Mouse (Mus musculus) MEL (cell line): ENCODE results near the gene Abcc3. TPM values are rescaled to one million over a fixed set of nuclear protein-coding genes. Genes with fewer than 3 reads are reported as not detected.

Experiments used
- DNase-seq: peaks from one replicate; pipeline ENCODE4 v3.0.0; 2011; ENCODE audit warnings: low read depth, low spot score
- H3K27ac ChIP-seq: 2 replicates; pipeline ENCODE4 v1.5.1; 2012; ENCODE audit warnings: low read depth, mild to moderate bottlenecking, control low read depth, low read length, moderate library complexity; ENCODE audit not compliant: control insufficient read depth
- H3K27me3 ChIP-seq, 2 experiments: fragments of 150-350 bp in 1 of 2; sonication (generic) in 1 of 2; 2 replicates each; pipeline ENCODE4 v1.6.1; 2012; ENCODE audit warnings: low read length in 2 of 2, mild to moderate bottlenecking in 2 of 2, improper control_type of control experiment in 1 of 2, moderate library complexity in 1 of 2; ENCODE audit not compliant: insufficient read depth in 2 of 2, control insufficient read depth in 1 of 2
- H3K36me3 ChIP-seq, 2 experiments: 2 replicates each; pipeline ENCODE4 v1.6.1; 2012 to 2014; ENCODE audit warnings: low read length in 2 of 2, improper control_type of control experiment in 1 of 2, inconsistent platforms in 1 of 2, mild to moderate bottlenecking in 1 of 2; ENCODE audit not compliant: insufficient read depth in 2 of 2, control insufficient read depth in 1 of 2
- H3K4me1 ChIP-seq, 2 experiments: fragments of 150-350 bp in 1 of 2; sonication (generic) in 1 of 2; 2 replicates each; pipeline ENCODE4 v1.6.1; 2012; ENCODE audit warnings: low read length in 2 of 2, improper control_type of control experiment in 1 of 2, mild to moderate bottlenecking in 1 of 2; ENCODE audit not compliant: insufficient read depth in 2 of 2, control insufficient read depth in 1 of 2
- H3K4me3 ChIP-seq, 2 experiments: fragments of 150-350 bp in 1 of 2; sonication (generic) in 1 of 2; 2 replicates each; pipeline ENCODE4 v1.5.1; 2012; ENCODE audit warnings: low read depth in 2 of 2, low read length in 2 of 2, mild to moderate bottlenecking in 2 of 2, moderate library complexity in 2 of 2, control low read depth in 1 of 2, improper control_type of control experiment in 1 of 2; ENCODE audit not compliant: control insufficient read depth in 1 of 2, insufficient read depth in 1 of 2
- H3K79me2 ChIP-seq: 2 replicates; pipeline ENCODE4 v1.6.1; 2012; ENCODE audit warnings: mild to moderate bottlenecking, low read length, moderate library complexity; ENCODE audit not compliant: control insufficient read depth, poor library complexity, insufficient read depth
- H3K9ac ChIP-seq: 2 replicates; pipeline ENCODE4 v1.6.1; 2012; ENCODE audit warnings: low read depth, mild to moderate bottlenecking, control low read depth, low read length, moderate library complexity; ENCODE audit not compliant: control insufficient read depth, poor library complexity, severe bottlenecking
- H3K9me3 ChIP-seq: fragments of 150-350 bp; sonication (generic); replicated peaks from 2 replicates; pipeline ENCODE4 v1.6.1; 2012; ENCODE audit warnings: mild to moderate bottlenecking, low read length, improper control_type of control experiment, moderate library complexity; ENCODE audit not compliant: insufficient read depth
- CHD1 ChIP-seq: IDR thresholded peaks from 2 replicates; pipeline ENCODE4 v1.6.1; 2012; ENCODE audit warnings: low read depth, mild to moderate bottlenecking, inconsistent platforms, low read length, improper control_type of control experiment
- CHD2 ChIP-seq: IDR thresholded peaks from 2 replicates; pipeline ENCODE4 v1.6.1; 2011; ENCODE audit warnings: low read length, improper control_type of control experiment
- CTCF ChIP-seq, 3 experiments: IDR thresholded peaks in 2 of 3; conservative IDR thresholded peaks in 1 of 3; 2 replicates each; pipeline ENCODE4 v1.5.1; 2011 to 2012; ENCODE audit warnings: low read length in 3 of 3, low read depth in 2 of 3, mild to moderate bottlenecking in 2 of 3, improper control_type of control experiment in 1 of 3, inconsistent platforms in 1 of 3, mixed read lengths in 1 of 3, moderate library complexity in 1 of 3; ENCODE audit not compliant: control insufficient read depth in 1 of 3, insufficient read depth in 1 of 3, poor library complexity in 1 of 3, severe bottlenecking in 1 of 3
- E2F4 ChIP-seq: IDR thresholded peaks from 2 replicates; pipeline ENCODE4 v1.6.1; 2011; ENCODE audit warnings: low read depth, low read length, improper control_type of control experiment, borderline replicate concordance
- ETS1 ChIP-seq: IDR thresholded peaks from 2 replicates; pipeline ENCODE4 v1.6.1; 2012; ENCODE audit warnings: low read depth, mild to moderate bottlenecking, inconsistent platforms, low read length, improper control_type of control experiment, moderate library complexity
- GABPA ChIP-seq: IDR thresholded peaks from 2 replicates; pipeline ENCODE4 v1.6.1; 2012; ENCODE audit warnings: low read depth, mild to moderate bottlenecking, inconsistent platforms, low read length, improper control_type of control experiment, moderate library complexity
- MAZ ChIP-seq: IDR thresholded peaks from 2 replicates; pipeline ENCODE4 v1.6.1; 2012; ENCODE audit warnings: low read depth, mild to moderate bottlenecking, inconsistent platforms, low read length, improper control_type of control experiment
- MXI1 ChIP-seq: IDR thresholded peaks from 2 replicates; pipeline ENCODE4 v1.6.1; 2011; ENCODE audit warnings: mild to moderate bottlenecking, low read depth, low read length, improper control_type of control experiment
- MYB ChIP-seq: IDR thresholded peaks from 2 replicates; pipeline ENCODE4 v1.6.1; 2011; ENCODE audit warnings: mild to moderate bottlenecking, low read depth, low read length, improper control_type of control experiment
- NELFE ChIP-seq: IDR thresholded peaks from 2 replicates; pipeline ENCODE4 v1.6.1; 2011; ENCODE audit warnings: low read depth, low read length, improper control_type of control experiment
- POLR2A ChIP-seq, 2 experiments: IDR thresholded peaks; 2 replicates each; pipeline ENCODE4 v1.6.1; 2011 to 2012; ENCODE audit warnings: low read length in 2 of 2, mild to moderate bottlenecking in 2 of 2, control low read depth in 1 of 2, improper control_type of control experiment in 1 of 2, low read depth in 1 of 2, moderate library complexity in 1 of 2; ENCODE audit not compliant: control insufficient read depth in 1 of 2, insufficient read depth in 1 of 2, poor library complexity in 1 of 2
- POLR2AphosphoS2 ChIP-seq: IDR thresholded peaks from 2 replicates; pipeline ENCODE4 v1.6.1; 2011; ENCODE audit warnings: low read length, improper control_type of control experiment
- RCOR1 ChIP-seq: IDR thresholded peaks from 2 replicates; pipeline ENCODE4 v1.6.1; 2012; ENCODE audit warnings: low read depth, mild to moderate bottlenecking, inconsistent platforms, low read length, improper control_type of control experiment
- SMC3 ChIP-seq: IDR thresholded peaks from 2 replicates; pipeline ENCODE4 v1.6.1; 2011; ENCODE audit warnings: low read depth, low read length, improper control_type of control experiment
- TCF12 ChIP-seq: IDR thresholded peaks from 2 replicates; pipeline ENCODE4 v1.6.1; 2014; ENCODE audit warnings: low read depth, mild to moderate bottlenecking, inconsistent platforms, low read length, improper control_type of control experiment, moderate library complexity
- UBTF ChIP-seq: IDR thresholded peaks from 2 replicates; pipeline ENCODE4 v1.6.1; 2012; ENCODE audit warnings: low read depth, mild to moderate bottlenecking, inconsistent platforms, low read length, improper control_type of control experiment, moderate library complexity, borderline replicate concordance; ENCODE audit not compliant: insufficient read depth
- ZKSCAN1 ChIP-seq: IDR thresholded peaks from 2 replicates; pipeline ENCODE4 v1.6.1; 2012; ENCODE audit warnings: low read depth, mild to moderate bottlenecking, inconsistent platforms, low read length, improper control_type of control experiment, moderate library complexity
- ZMIZ1 ChIP-seq: IDR thresholded peaks from 2 replicates; pipeline ENCODE4 v1.6.1; 2012; ENCODE audit warnings: low read depth, mild to moderate bottlenecking, inconsistent platforms, low read length, improper control_type of control experiment, moderate library complexity
- ZNF384 ChIP-seq: IDR thresholded peaks from 2 replicates; pipeline ENCODE4 v1.6.1; 2012; ENCODE audit warnings: low read depth, mild to moderate bottlenecking, inconsistent platforms, low read length, improper control_type of control experiment
- polyA plus RNA-seq, 2 experiments: library from polyadenylated mRNA; stranded (reverse) in 1 of 2; unstranded in 1 of 2; fragments of >175 nt in 1 of 2; fragments of >200 nt in 1 of 2; gene quantifications; 2 replicates each; pipeline versions ENCODE4 v1.2.1 to v1.2.4; 2012; ENCODE audit warnings: low replicate concordance in 2 of 2, low read depth in 1 of 2; ENCODE audit not compliant: insufficient read length in 2 of 2, insufficient read depth in 1 of 2, missing spikeins in 1 of 2
- total RNA-seq: library from RNA; depleted of rRNA; stranded (reverse); fragments of 300-350 nt; gene quantifications from 2 replicates; pipeline ENCODE4 v1.2.3, GENCODE M21; 2012

The Abcc3 gene
- total and polyA plus RNA-seq, 3 experiments: 0.27 to 0.29 TPM; not detected in 1

- no peak for DNase-seq
- Histone ChIP-seq H3K27me3 (no peaks in the 10 kb centered on the region; a peak in 1 of 4 replicates), H3K79me2 (no peaks in the 10 kb centered on the region), H3K27ac (no peak overlapping the region), H3K9ac (no peak overlapping the region), H3K4me1 (peaks cover 2 to 21% of the 10 kb centered on the region in 2 experiments), H3K4me3 (no peak overlapping the region), H3K36me3 (peaks cover 0 to 15% of the 10 kb centered on the region in 2 experiments; a peak in 2 of 4 replicates), H3K9me3 (no peaks in the 10 kb centered on the region)
- TF ChIP-seq POLR2AphosphoS2 (no peak), ZKSCAN1 (no peak), TCF12 (no peak), ZNF384 (no peak), GABPA (no peak), MYB (no peak), MXI1 (no peak), CHD2 (no peak), UBTF (no peak), CTCF (IDR thresholded peaks at IDR 0.05 in 2 of 3, conservative IDR thresholded peaks at IDR 0.05 in 1 of 3; ENCODE audit: control insufficient read depth in 1 of 3, insufficient read depth in 1 of 3, low read depth in 2 of 3, low read length in 3 of 3, poor library complexity in 1 of 3, severe bottlenecking in 1 of 3) (no peak), CHD1 (no peak), MAZ (no peak), ZMIZ1 (no peak), NELFE (no peak)
Measured at GRCm38 (mm10) chr11:94346611-94347010, 46.2 kb downstream of the Abcc3 start.

DNA sequence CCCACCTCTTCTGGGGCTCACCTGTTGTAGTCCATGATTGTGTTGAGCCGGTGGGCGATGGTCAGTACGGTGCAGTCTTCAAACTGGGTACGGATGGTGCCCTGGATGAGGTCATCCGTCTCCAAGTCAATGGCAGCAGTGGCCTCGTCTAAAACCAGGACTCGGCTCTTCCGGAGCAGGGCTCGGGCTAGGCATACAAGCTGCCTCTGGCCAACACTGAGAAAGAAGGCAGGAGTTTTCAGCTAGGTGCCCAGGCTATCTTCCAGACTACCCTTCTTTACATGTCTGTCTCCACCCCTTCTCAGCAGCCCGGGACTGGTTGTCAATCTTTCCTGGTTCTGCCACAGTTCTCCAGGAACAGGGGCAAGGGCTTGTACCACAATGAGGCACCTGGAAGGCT is 46.9 kb downstream of the Abcc3 start:
- Histone ChIP-seq H3K36me3 (peaks cover 0 to 12% of the 10 kb centered on the region in 2 experiments; a peak in 2 of 4 replicates), H3K4me3 (no peak overlapping the region), H3K9ac (no peak overlapping the region), H3K27me3 (no peaks in the 10 kb centered on the region; a peak in 1 of 4 replicates), H3K79me2 (no peaks in the 10 kb centered on the region), H3K4me1 (peaks cover 2 to 17% of the 10 kb centered on the region in 2 experiments), H3K9me3 (no peaks in the 10 kb centered on the region), H3K27ac (no peak overlapping the region)
- TF ChIP-seq SMC3 (no peak), ZKSCAN1 (no peak), POLR2A (IDR thresholded peaks at IDR 0.05; ENCODE audit: control insufficient read depth in 1 of 2, insufficient read depth in 1 of 2, low read depth in 1 of 2, low read length in 2 of 2, poor library complexity in 1 of 2) (no peak), E2F4 (no peak), POLR2AphosphoS2 (no peak), RCOR1 (no peak), NELFE (no peak), UBTF (no peak), ETS1 (no peak)
- TF ChIP-seq, all 39 proteins: peak for 0
- DNase-seq: no peak
